Mouse (Mus musculus) cerebellum, adult 11 months (tissue): ENCODE measurements at regions not wholly inside any gene's neighbourhood (a gene's known extent, or its start where the extent isn't known, plus 50 kb on each side); places are given as distances from the start of the nearest gene placed in this dataset.
"Not testable (repeated sequence)": the region's sequence is repeated elsewhere in the genome, so short reads cannot be mapped to it uniquely, and the experiment has no call there.

Experiments
- DNase-seq: peaks from one replicate; pipeline ENCODE4 v3.0.0; 2022

- DNase-seq, result no peak
Measured at GRCm38 (mm10) chr12:11037951-11038350, 112.9 kb downstream of the Kcns3 start.

- DNase-seq, result no peak
Measured at GRCm38 (mm10) chr12:11020571-11021545, 130.0 kb downstream of the Kcns3 start.

GRCm38 (mm10) chr12:11011159-11011558, 139.7 kb downstream of the Kcns3 start:
- no peak for DNase-seq

GRCm38 (mm10) chr12:10984295-10984694, 166.6 kb downstream of the Kcns3 start:
- DNase-seq, result no peak

- DNase-seq, result no peak
Measured at GRCm38 (mm10) chr12:10949184-10949583, 201.7 kb downstream of the Kcns3 start.

- DNase-seq, result no peak
Measured at GRCm38 (mm10) chr12:10941064-10941463, 209.8 kb downstream of the Kcns3 start.

- DNase-seq, result not testable (repeated sequence)
Measured at GRCm38 (mm10) chr12:10900054-10900453, 250.8 kb downstream of the Kcns3 start.

GRCm38 (mm10) chr12:10878791-10879190, 272.1 kb downstream of the Kcns3 start:
- DNase-seq, result no peak

GRCm38 (mm10) chr12:10874589-10875554, 276.0 kb downstream of the Kcns3 start:
- DNase-seq, result no peak

- DNase-seq, result no peak
Measured at GRCm38 (mm10) chr12:10873716-10874401, 277.0 kb downstream of the Kcns3 start.

GRCm38 (mm10) chr12:10867674-10868635, 282.9 kb downstream of the Kcns3 start:
- no peak for DNase-seq

- DNase-seq, result peak; percentile 24
Measured at GRCm38 (mm10) chr12:10866907-10867538, 283.8 kb downstream of the Kcns3 start.

GRCm38 (mm10) chr12:10865294-10865693, 285.6 kb downstream of the Kcns3 start:
- DNase-seq, result no peak

GRCm38 (mm10) chr12:10820335-10820734, 330.5 kb downstream of the Kcns3 start:
- DNase-seq, result no peak

GRCm38 (mm10) chr12:10818083-10818482, 332.8 kb downstream of the Kcns3 start:
- DNase-seq, result no peak

GRCm38 (mm10) chr12:10817516-10817915, 333.3 kb downstream of the Kcns3 start:
- DNase-seq, result no peak

GRCm38 (mm10) chr12:10810597-10810996, 340.3 kb downstream of the Kcns3 start:
- no peak for DNase-seq

GRCm38 (mm10) chr12:10804491-10804890, 346.4 kb downstream of the Kcns3 start:
- no peak for DNase-seq
